Mouse (Mus musculus): ENCODE results near the gene Mrgprb2. TPM values are rescaled to one million over a fixed set of nuclear protein-coding genes. Genes with fewer than 3 reads are reported as not detected.

Gene Mrgprb2
- under 1 TPM; 0.13 to 0.16 TPM for total RNA-seq (2021)
- long read RNA-seq, experiment 1: 0 reads
- long read RNA-seq, experiment 2: 0 reads

- no peak for DNase-seq
These were observed at the start of gene Mrgprb2 for GRCm38 (mm10) chr7:48557986-48558385. TSS of gene Mrgprb2 (minus strand) at chr7:48558086.

Other genes with a start within 250 kb of the Mrgprb2 start
- not detected for gene Mrgprb8, start 169.6 kb downstream of the Mrgprb2 start, total RNA-seq (2021)
- under 1 TPM; 0.15 to 0.24 TPM for gene Mrgprb1, start 101.7 kb downstream of the Mrgprb2 start, total RNA-seq (2021)
- under 1 TPM in 1 of 2 experiments, not detected in 1; 0.16 TPM for gene Mrgprx2, start 58.8 kb downstream of the Mrgprb2 start, total RNA-seq (2021)
- gene Mrgprb3, start 85.7 kb upstream of the Mrgprb2 start, total RNA-seq (2021): not detected
- 1 to 10 TPM; 3.9 to 4.1 TPM for gene Zdhhc13, start 230.9 kb upstream of the Mrgprb2 start, total RNA-seq (2021)